Mouse (Mus musculus) intestine, postnatal 0 days (tissue): Measurements from ENCODE around the gene Bcl2. TPM values are rescaled to one million over a fixed set of nuclear protein-coding genes. Genes with fewer than 3 reads are reported as not detected.

Experiments used
- ATAC-seq: fragments of 200-750 bp; cut with Nextera tagmentation; 2 replicates; pipeline ENCODE4 v1.8.0; 2017; ENCODE audit warnings: mild to moderate bottlenecking, moderate TSS enrichment, moderate library complexity
- H3K27ac ChIP-seq: fragments of 300-500 bp; sonication (generic); 2 replicates; pipeline ENCODE4 v1.5.1; 2014; ENCODE audit warnings: mild to moderate bottlenecking, low read depth, low read length, moderate library complexity
- H3K27me3 ChIP-seq: fragments of 300-500 bp; sonication (generic); replicated peaks from 2 replicates; pipeline ENCODE4 v1.6.1; 2014; ENCODE audit warnings: low read length, mixed read lengths; ENCODE audit not compliant: control insufficient read depth, insufficient read depth
- H3K36me3 ChIP-seq: fragments of 300-500 bp; sonication (generic); 2 replicates; pipeline ENCODE4 v1.6.1; 2014; ENCODE audit warnings: mild to moderate bottlenecking, moderate library complexity; ENCODE audit not compliant: control insufficient read depth, insufficient read depth
- H3K4me1 ChIP-seq: fragments of 300-500 bp; sonication (generic); replicated peaks from 2 replicates; pipeline ENCODE4 v1.6.1; 2014; ENCODE audit warnings: antibody characterized with exemption, low read length, mixed read lengths; ENCODE audit not compliant: control insufficient read depth, insufficient read depth
- H3K4me2 ChIP-seq: fragments of 300-500 bp; sonication (generic); replicated peaks from 2 replicates; pipeline ENCODE4 v1.6.1; 2014; ENCODE audit warnings: low read depth, mild to moderate bottlenecking, moderate library complexity
- H3K4me3 ChIP-seq: fragments of 300-500 bp; sonication (generic); 2 replicates; pipeline ENCODE4 v1.5.1; 2014; ENCODE audit warnings: low read depth, low read length
- H3K9ac ChIP-seq: fragments of 300-500 bp; sonication (generic); 2 replicates; pipeline ENCODE4 v1.6.1; 2014; ENCODE audit warnings: mild to moderate bottlenecking, low read depth, low read length
- H3K9me3 ChIP-seq: fragments of 300-500 bp; sonication (generic); 2 replicates; pipeline ENCODE4 v1.6.1; 2016; ENCODE audit warnings: mixed run types; ENCODE audit not compliant: control insufficient read depth
- CTCF ChIP-seq: sonication (generic); IDR thresholded peaks from 2 replicates; pipeline ENCODE4 v1.5.1; 2016; ENCODE audit warnings: low read depth, mild to moderate bottlenecking, control low read depth, antibody characterized with exemption, moderate library complexity
- WGBS: fragments of 180-500 bp; shearing (Covaris S2); extraction: QIAGEN DNeasy Blood & Tissue Kit; methylation state at CpG from one replicate; pipeline ENCODE4 v1.1.7; 2014; 5-methylcytosine and 5-hydroxymethylcytosine counted together
- polyA plus RNA-seq: library from polyadenylated mRNA; unstranded; fragments of >200 nt; fragmentation: Nextera tagmentation; extraction: Ambion mirVana; gene quantifications from 2 replicates; pipeline ENCODE4 v1.2.1, GENCODE M21; 2015

Gene Bcl2
- polyA plus RNA-seq, 1 experiment from 2014 or later = 3.4 TPM

DNA sequence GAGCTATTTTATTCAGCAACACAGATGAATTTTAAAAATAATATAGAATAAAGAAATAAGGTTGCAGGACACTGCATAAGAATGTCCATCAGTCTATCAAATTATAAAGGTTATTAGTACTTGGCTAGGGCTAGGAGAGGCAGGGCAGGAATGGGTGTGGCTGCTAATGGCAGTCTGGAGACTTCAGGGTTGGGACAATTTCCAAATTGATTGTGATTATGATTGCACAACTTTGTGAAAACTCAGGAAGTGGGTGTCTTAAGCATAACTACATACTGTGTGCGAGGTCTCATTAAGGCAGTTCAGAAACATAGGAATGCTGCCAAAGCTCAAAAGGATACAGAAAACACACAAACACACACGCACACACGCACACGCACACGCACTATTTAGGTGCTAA is 37.9 kb upstream of the Bcl2 start:
- H3K36me3 ChIP-seq = peaks cover 23% of the 10 kb centered on the region; the same call in 1 of the 2 replicates
- 80% methylated on average over 5 of the region's 5 CpGs for WGBS
- no peaks in the 10 kb centered on the region for H3K27me3 ChIP-seq
- no peak overlapping the region for H3K9ac ChIP-seq
- ATAC-seq = no peak; the same call in 1 of the 2 replicates
- no peak overlapping the region for H3K4me3 ChIP-seq
- peaks cover 4% of the 10 kb centered on the region for H3K4me1 ChIP-seq
- no peaks in the 10 kb centered on the region for H3K9me3 ChIP-seq
- TF ChIP-seq CTCF = no peak
- H3K4me2 ChIP-seq = no peak overlapping the region
- no peak overlapping the region for H3K27ac ChIP-seq

DNA sequence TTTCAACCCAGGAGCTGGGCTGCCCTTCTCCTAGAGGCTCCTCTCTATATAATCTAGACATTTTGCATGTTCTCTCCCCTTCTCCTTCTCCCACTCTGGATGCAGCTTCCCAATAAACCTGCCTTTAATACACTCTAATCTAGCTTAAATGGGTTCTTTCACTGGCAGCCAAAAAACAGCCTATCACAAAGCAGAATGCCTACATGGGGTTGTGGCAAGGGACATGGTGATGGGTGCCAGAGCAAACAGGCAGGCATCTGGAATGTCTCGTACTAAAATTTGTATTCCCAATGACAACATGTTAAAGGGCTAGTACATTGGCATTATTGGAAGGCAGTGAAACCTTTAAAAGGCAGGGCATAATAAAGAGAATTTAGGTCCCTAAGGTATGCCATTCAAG is 36.6 kb upstream of the Bcl2 start:
- Histone ChIP-seq H3K4me2 (no peak overlapping the region), H3K27me3 (no peaks in the 10 kb centered on the region), H3K27ac (no peak overlapping the region), H3K9me3 (no peaks in the 10 kb centered on the region), H3K4me3 (no peak overlapping the region), H3K4me1 (no peaks in the 10 kb centered on the region), H3K9ac (no peak overlapping the region), H3K36me3 (peaks cover 30% of the 10 kb centered on the region)
- no peak for TF ChIP-seq CTCF
- WGBS = 90% methylated on average over 1 of the region's 1 CpGs
- no peak for ATAC-seq

DNA sequence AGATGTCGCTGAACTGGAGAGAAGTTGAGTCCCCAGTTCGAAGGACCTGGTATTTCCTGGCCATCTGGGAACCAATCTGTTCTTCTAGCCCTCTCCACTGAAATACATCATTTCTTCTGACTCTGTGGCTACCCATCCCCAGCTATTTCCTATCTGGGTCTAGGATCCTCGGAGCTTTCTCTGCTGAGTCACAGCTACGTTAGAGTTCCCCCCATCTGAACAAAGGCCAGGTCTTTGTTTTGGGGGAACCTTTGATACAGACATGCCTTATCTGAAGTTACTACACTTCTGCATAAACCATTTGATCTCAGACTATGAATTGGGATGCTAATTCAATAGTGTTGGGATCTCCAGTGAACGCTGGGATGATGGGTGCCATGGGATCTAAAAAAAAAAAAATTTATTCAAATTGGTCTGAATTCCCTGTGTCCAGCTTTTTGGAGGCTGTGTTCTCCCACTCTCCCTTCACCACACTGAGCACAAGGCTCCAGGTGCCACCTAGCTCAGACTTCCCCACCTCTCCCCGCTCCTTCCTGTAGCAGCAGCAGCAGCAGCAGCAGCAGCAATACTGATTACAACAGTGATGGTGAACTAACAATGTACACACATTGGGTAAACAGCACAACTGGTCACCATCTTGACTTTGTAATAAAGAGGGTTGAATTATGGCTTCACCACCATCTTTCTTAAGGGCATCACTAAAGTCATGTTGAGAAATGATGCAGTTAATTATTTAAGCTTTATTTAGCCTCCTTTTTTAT is 34.7 kb upstream of the Bcl2 start:
- ATAC-seq = no peak
- Histone ChIP-seq H3K4me1 (no peaks in the 10 kb centered on the region), H3K4me3 (no peak overlapping the region), H3K9me3 (no peaks in the 10 kb centered on the region), H3K27ac (no peak overlapping the region), H3K4me2 (no peak overlapping the region), H3K9ac (no peak overlapping the region), H3K36me3 (peaks cover 30% of the 10 kb centered on the region), H3K27me3 (no peaks in the 10 kb centered on the region)
- 83% methylated on average over 6 of the region's 6 CpGs for WGBS
- no peak for TF ChIP-seq CTCF

DNA sequence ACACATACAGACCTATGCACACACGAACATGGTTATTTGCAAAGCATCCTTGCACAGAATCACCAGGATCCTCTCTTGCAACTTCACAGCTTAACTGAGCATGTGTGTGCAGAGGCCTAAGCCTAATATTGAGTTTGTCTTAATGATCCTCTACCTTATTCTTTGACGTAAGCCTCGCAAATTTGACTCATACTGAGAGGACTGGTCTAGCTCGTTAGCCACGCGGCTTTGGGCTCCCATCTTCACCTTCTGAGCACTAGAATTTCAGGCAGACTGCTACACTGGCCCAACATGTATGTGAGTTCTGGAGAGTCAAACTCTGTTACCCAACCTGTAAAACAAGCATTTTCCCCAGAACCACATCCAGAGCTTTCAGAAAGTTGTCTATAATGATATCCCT is 28.9 kb upstream of the Bcl2 start:
- Histone ChIP-seq H3K4me3 (no peak overlapping the region), H3K27ac (no peak overlapping the region), H3K27me3 (no peaks in the 10 kb centered on the region), H3K4me1 (no peaks in the 10 kb centered on the region), H3K36me3 (peaks cover 43% of the 10 kb centered on the region), H3K9me3 (no peaks in the 10 kb centered on the region), H3K9ac (no peak overlapping the region), H3K4me2 (no peak overlapping the region)
- ATAC-seq = no peak
- 94% methylated on average over 6 of the region's 6 CpGs for WGBS
- no peak for TF ChIP-seq CTCF

DNA sequence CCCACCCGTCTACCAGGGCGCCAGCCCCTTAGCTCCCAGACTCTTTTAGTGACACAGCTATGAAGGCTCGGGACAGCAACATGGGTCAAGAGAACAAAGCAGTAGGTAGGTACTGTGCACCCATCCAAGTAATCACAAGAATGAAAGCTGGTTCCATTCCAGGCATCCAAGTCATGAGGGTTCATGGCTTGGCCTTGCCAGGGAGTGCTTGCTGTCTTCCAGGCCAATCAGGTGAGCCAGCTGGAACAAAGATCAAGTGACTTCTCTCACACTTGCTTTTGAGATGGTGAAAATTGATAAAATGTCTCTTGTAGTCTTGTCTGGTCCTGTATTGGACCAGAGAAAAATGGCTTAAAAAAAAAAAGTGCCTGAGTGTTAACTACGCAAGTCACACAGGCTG is 26.7 kb upstream of the Bcl2 start:
- Histone ChIP-seq H3K4me2 (no peak overlapping the region), H3K27ac (no peak overlapping the region), H3K27me3 (no peaks in the 10 kb centered on the region), H3K4me3 (no peak overlapping the region), H3K9ac (no peak overlapping the region), H3K36me3 (peaks cover 35% of the 10 kb centered on the region), H3K4me1 (no peaks in the 10 kb centered on the region), H3K9me3 (no peaks in the 10 kb centered on the region)
- WGBS = 91% methylated on average over 4 of the region's 4 CpGs
- no peak for ATAC-seq
- TF ChIP-seq CTCF = no peak

DNA sequence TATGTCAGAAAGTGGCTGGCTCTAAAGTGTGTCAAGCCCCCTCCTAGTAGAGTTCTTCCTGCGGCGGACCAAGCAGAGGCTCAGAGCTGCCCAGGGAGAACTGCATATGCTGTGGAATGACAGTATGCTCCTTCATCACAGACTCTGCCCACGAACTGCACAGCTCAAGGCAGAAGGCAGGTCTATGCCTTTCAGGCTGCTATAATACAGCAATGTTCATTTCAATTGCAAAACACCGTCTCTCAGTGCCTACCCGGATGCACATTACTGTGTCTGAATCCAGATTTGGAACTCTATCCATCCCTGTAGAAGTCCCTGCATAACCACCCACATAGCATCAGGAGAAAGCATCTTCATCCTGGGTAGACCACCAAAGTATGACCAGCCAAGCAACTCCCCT is 25.7 kb upstream of the Bcl2 start:
- no peak for ATAC-seq
- H3K4me2 ChIP-seq = no peak overlapping the region
- H3K9me3 ChIP-seq = no peaks in the 10 kb centered on the region
- H3K36me3 ChIP-seq = peaks cover 37% of the 10 kb centered on the region
- H3K27me3 ChIP-seq = no peaks in the 10 kb centered on the region
- 90% methylated on average over 5 of the region's 5 CpGs for WGBS
- TF ChIP-seq CTCF = no peak
- no peak overlapping the region for H3K9ac ChIP-seq
- H3K27ac ChIP-seq = no peak overlapping the region
- no peak overlapping the region for H3K4me3 ChIP-seq
- no peaks in the 10 kb centered on the region for H3K4me1 ChIP-seq

DNA sequence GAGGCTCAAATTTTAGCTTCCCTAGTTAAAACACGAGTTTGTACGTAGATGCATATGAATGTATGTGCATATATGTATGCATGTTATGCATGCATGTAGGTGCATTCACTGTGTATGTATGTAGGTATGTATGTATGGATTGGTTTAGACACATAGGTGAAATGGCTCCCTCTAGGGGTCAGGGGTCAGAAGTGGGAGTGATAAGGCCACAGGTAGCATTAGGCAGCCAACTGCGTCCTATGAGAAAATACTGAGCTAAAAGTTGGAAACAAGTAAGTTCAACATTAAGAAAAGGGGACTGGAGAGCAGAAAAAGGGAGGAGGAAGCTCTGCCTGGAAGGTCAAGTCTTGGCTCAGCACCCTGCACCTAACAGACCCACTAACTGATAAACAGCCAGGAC is 24.0 kb upstream of the Bcl2 start:
- no peak overlapping the region for H3K27ac ChIP-seq
- no peak overlapping the region for H3K4me2 ChIP-seq
- no peak overlapping the region for H3K4me3 ChIP-seq
- peaks cover 51% of the 10 kb centered on the region for H3K36me3 ChIP-seq
- ATAC-seq = no peak
- H3K9me3 ChIP-seq = no peaks in the 10 kb centered on the region
- H3K9ac ChIP-seq = no peak overlapping the region
- no peaks in the 10 kb centered on the region for H3K4me1 ChIP-seq
- no peaks in the 10 kb centered on the region for H3K27me3 ChIP-seq
- peak; percentile 73 for TF ChIP-seq CTCF
- WGBS = 82% methylated on average over 3 of the region's 3 CpGs
